Comparison of ENCODE assay signal across 8 mouse cellular contexts in genomic region chr1:182792521-182793071, GRCm38 (mm10). TPM values are rescaled to one million over a fixed set of nuclear protein-coding genes. Genes with fewer than 3 reads are reported as not detected.
DNase-seq lines count a peak whose midpoint lies in the region; ATAC-seq and TF ChIP-seq lines count a peak whose summit lies in the region.

No protein-coding gene starts in this region.

- H3K4me3 ChIP-seq in ES-Bruce4 (ENCODE audit: low read depth, low read length): no peak overlapping the region
- H3K4me3 ChIP-seq in forebrain, postnatal 0 days (ENCODE audit: low read depth, low read length): no peak overlapping the region
- H3K4me3 ChIP-seq in neural tube, embryonic 15.5 days (replicated peaks): no peak overlapping the region

- no peaks in the 10 kb centered on the region for H3K36me3 ChIP-seq in ES-Bruce4 (ENCODE audit: control insufficient read depth, insufficient read depth, low read length, poor library complexity, severe bottlenecking)
- H3K36me3 ChIP-seq in forebrain, postnatal 0 days (ENCODE audit: insufficient read depth): no peaks in the 10 kb centered on the region
- H3K36me3 ChIP-seq in neural tube, embryonic 15.5 days: peaks cover 3% of the 10 kb centered on the region; the same call in 1 of the 2 replicates

- no peaks in the 10 kb centered on the region for H3K9me3 ChIP-seq in ES-Bruce4 (replicated peaks; ENCODE audit: control insufficient read depth, insufficient read depth, low read length, poor library complexity, severe bottlenecking)
- no peaks in the 10 kb centered on the region for H3K9me3 ChIP-seq in forebrain, postnatal 0 days (ENCODE audit: low read length)
- H3K9me3 ChIP-seq in neural tube, embryonic 15.5 days (replicated peaks): no peaks in the 10 kb centered on the region

- no peaks in the 10 kb centered on the region for H3K4me1 ChIP-seq in ES-Bruce4 (ENCODE audit: control insufficient read depth, insufficient read depth, low read length)
- H3K4me1 ChIP-seq in forebrain, postnatal 0 days (ENCODE audit: insufficient read depth): no peaks in the 10 kb centered on the region
- peaks cover 34% of the 10 kb centered on the region for H3K4me1 ChIP-seq in neural tube, embryonic 15.5 days

- TF ChIP-seq EP300 in ES-Bruce4 (IDR thresholded peaks at IDR 0.05; ENCODE audit: insufficient read depth, low read depth, low read length): no peak

- intact Hi-C loops in heart, postnatal 25 days (cut with DNase I): loop anchor here (2.0 kb wide), 1 partner anchor 232 kb away; no protein-coding TSS in a partner anchor

- no peak overlapping the region for H3K4me2 ChIP-seq in forebrain, postnatal 0 days (ENCODE audit: low read depth)
- H3K4me2 ChIP-seq in neural tube, embryonic 15.5 days: peak overlapping the region; percentile 19; the same call in 1 of the 2 replicates

- DNase-seq in cerebellum, adult 18-20 months: peak; percentile 50 to 63
- DNase-seq in forebrain, postnatal 0 days: peak; percentile 59
- DNase-seq in heart, postnatal 25 days (ENCODE audit: low spot score): peak; percentile 13
- peak; percentile 78 for DNase-seq in layer of hippocampus, adult 11-12 months (ENCODE audit: low spot score)
- peak; percentile 50 to 68 for DNase-seq in lung, adult 18-20 months
- peak; percentile 72 for DNase-seq in thymus, postnatal 25 days

- H3K27ac ChIP-seq in ES-Bruce4 (ENCODE audit: insufficient read depth, low read length): no peak overlapping the region
- no peak overlapping the region for H3K27ac ChIP-seq in forebrain, postnatal 0 days (ENCODE audit: low read depth, low read length)
- H3K27ac ChIP-seq in neural tube, embryonic 15.5 days (replicated peaks): peak overlapping the region; percentile 68

- ATAC-seq in forebrain, postnatal 0 days: peak; percentile 81
- ATAC-seq in neural tube, embryonic 15.5 days (ENCODE audit: low FRiP score): 0 out of 2 replicates have a peak, but pooled peaks have one; percentile 19

- peak; percentile 79 for TF ChIP-seq CTCF in ES-Bruce4 (IDR thresholded peaks at IDR 0.05; ENCODE audit: low read depth, low read length)
- peak; percentile 59 for TF ChIP-seq CTCF in forebrain, postnatal 0 days (IDR thresholded peaks at IDR 0.05; ENCODE audit: low read depth)

- no peaks in the 10 kb centered on the region for H3K27me3 ChIP-seq in ES-Bruce4 (ENCODE audit: control insufficient read depth, insufficient read depth, low read length, poor library complexity, severe bottlenecking)
- no peaks in the 10 kb centered on the region for H3K27me3 ChIP-seq in forebrain, postnatal 0 days (ENCODE audit: insufficient read depth, low read length)
- H3K27me3 ChIP-seq in neural tube, embryonic 15.5 days (replicated peaks): no peaks in the 10 kb centered on the region

- no peak overlapping the region for H3K9ac ChIP-seq in ES-Bruce4 (ENCODE audit: low read depth, poor library complexity, severe bottlenecking)
- H3K9ac ChIP-seq in forebrain, postnatal 0 days: no peak overlapping the region
- H3K9ac ChIP-seq in neural tube, embryonic 15.5 days (replicated peaks): 0 out of 2 replicates have a peak overlapping the region, but pooled peaks have one; percentile 26

- TF ChIP-seq POLR2A in ES-Bruce4 (IDR thresholded peaks at IDR 0.05; ENCODE audit: insufficient read depth, low read length): no peak

- WGBS in forebrain, postnatal 0 days: 21% methylated on average over 16 of the region's 16 CpGs
- 20% methylated on average over 16 of the region's 16 CpGs for WGBS in neural tube, embryonic 15.5 days

RNA-seq across cellular contexts. Expression of gene Susd4, which starts 28.9 kb away (rescaled TPM):
- 23.6 and 24.6 TPM in 2 replicates for polyA plus RNA-seq in ES-Bruce4 (2011; ENCODE audit: insufficient read depth, insufficient read length, low read depth, missing spikeins)
- total RNA-seq in forebrain, postnatal 0 days (2014; rRNA removed): 33.7 and 55.4 TPM in 2 replicates
- polyA plus RNA-seq in forebrain, postnatal 0 days (2015; fragmentation: Nextera tagmentation; extraction: Ambion mirVana): 45.1 and 65.4 TPM in 2 replicates
- under 1 TPM; 0.39 to 0.45 TPM for total RNA-seq in heart, postnatal 25 days (2021)
- polyA plus RNA-seq in neural tube, embryonic 15.5 days (2015; fragmentation: Nextera tagmentation; extraction: Ambion mirVana): 82.3 and 88.9 TPM in 2 replicates

RNA-seq across cellular contexts. Expression of gene Ccdc185, which starts 43.6 kb away (rescaled TPM):
- not detected in 2 replicates for polyA plus RNA-seq in ES-Bruce4 (2011; ENCODE audit: insufficient read depth, insufficient read length, low read depth, missing spikeins)
- total RNA-seq in forebrain, postnatal 0 days (2014; rRNA removed): not detected in 2 replicates
- polyA plus RNA-seq in forebrain, postnatal 0 days (2015; fragmentation: Nextera tagmentation; extraction: Ambion mirVana): not detected in 2 replicates
- total RNA-seq in heart, postnatal 25 days (2021): not detected
- not detected in 2 replicates for polyA plus RNA-seq in neural tube, embryonic 15.5 days (2015; fragmentation: Nextera tagmentation; extraction: Ambion mirVana)

Comparison
In these comparisons a context has a peak if more than half of its experiments do, and no peak if none do; other contexts are left out.
1. DNase-seq: peak in every context shown above with its lines; median percentile 78 in layer of hippocampus, adult 11-12 months; 72 in thymus, postnatal 25 days; 59 in forebrain, postnatal 0 days; 59 in lung, adult 18-20 months; 56 in cerebellum, adult 18-20 months; 13 in heart, postnatal 25 days.